Mouse (Mus musculus): ENCODE data around the gene 2300003K06Rik.
"Not testable (repeated sequence)": the region's sequence is repeated elsewhere in the genome, so short reads cannot be mapped to it uniquely, and the experiment has no call there.

2300003K06Rik gene

GRCm38 (mm10) chr11:99837966-99838365 lies at the start of gene 2300003K06Rik:
Gene 2300003K06Rik, minus strand, starts transcription at chr11:99838066.
- DNase-seq (ENCODE audit: low spot score) = no peak

GRCm38 (mm10) chr11:99878887-99879286 lies 41.0 kb upstream of the 2300003K06Rik start, which contains the start of gene Gm11567:
Gene Gm11567, plus strand, starts transcription at chr11:99879187.
- not testable (repeated sequence) for DNase-seq (ENCODE audit: low spot score)

GRCm38 (mm10) chr11:99873089-99873488 lies 35.2 kb upstream of the 2300003K06Rik start, which contains the start of gene Krtap9-1:
Gene Krtap9-1, plus strand, starts transcription at chr11:99873389.
- DNase-seq (ENCODE audit: low spot score) = not testable (repeated sequence)

GRCm38 (mm10) chr11:99864176-99864575 lies 26.3 kb upstream of the 2300003K06Rik start, which contains the start of gene Gm11559:
Gene Gm11559, plus strand, starts transcription at chr11:99864476.
- not testable (repeated sequence) for DNase-seq (ENCODE audit: low spot score)

- DNase-seq (ENCODE audit: low spot score) = no peak
These were observed 20.9 kb upstream of the 2300003K06Rik start for GRCm38 (mm10) chr11:99858761-99859160.

- DNase-seq (ENCODE audit: low spot score) = no peak
These were observed 19.8 kb upstream of the 2300003K06Rik start, which contains the start of gene Gm11568 for GRCm38 (mm10) chr11:99857617-99858016. Gene Gm11568, plus strand, starts transcription at chr11:99857917.

- DNase-seq (ENCODE audit: low spot score) = peak; percentile 50
These were observed 16.3 kb upstream of the 2300003K06Rik start for GRCm38 (mm10) chr11:99854121-99854520.

GRCm38 (mm10) chr11:99851508-99851907 lies 13.6 kb upstream of the 2300003K06Rik start, which contains the start of gene Krtap4-16:
Gene Krtap4-16, minus strand, starts transcription at chr11:99851608.
- DNase-seq (ENCODE audit: low spot score) = no peak

GRCm38 (mm10) chr11:99846746-99847145 lies 8.9 kb upstream of the 2300003K06Rik start:
- no peak for DNase-seq (ENCODE audit: low spot score)

- no peak for DNase-seq (ENCODE audit: low spot score)
These were observed 4.3 kb upstream of the 2300003K06Rik start for GRCm38 (mm10) chr11:99842185-99842584.

GRCm38 (mm10) chr11:99815566-99815965 lies 22.3 kb downstream of the 2300003K06Rik start, which contains the start of gene Gm11564:
Gene Gm11564, minus strand, starts transcription at chr11:99815666.
- not testable (repeated sequence) for DNase-seq (ENCODE audit: low spot score)

GRCm38 (mm10) chr11:99809792-99810191 lies 28.1 kb downstream of the 2300003K06Rik start, which contains the start of gene Krtap4-13:
Gene Krtap4-13, minus strand, starts transcription at chr11:99809892.
- not testable (repeated sequence) for DNase-seq (ENCODE audit: low spot score)

- DNase-seq (ENCODE audit: low spot score) = not testable (repeated sequence)
These were observed 33.5 kb downstream of the 2300003K06Rik start, which contains the start of gene Gm11554 for GRCm38 (mm10) chr11:99804346-99804745. Gene Gm11554, minus strand, starts transcription at chr11:99804446.

- DNase-seq (ENCODE audit: low spot score) = not testable (repeated sequence)
These were observed 39.0 kb downstream of the 2300003K06Rik start, which contains the start of gene Gm11569 for GRCm38 (mm10) chr11:99798832-99799231. Gene Gm11569, minus strand, starts transcription at chr11:99798932.

- no peak for DNase-seq (ENCODE audit: low spot score)
These were observed 44.5 kb downstream of the 2300003K06Rik start, which contains the start of gene Gm11596 for GRCm38 (mm10) chr11:99793367-99793766. Gene Gm11596, minus strand, starts transcription at chr11:99793467.
